Mouse (Mus musculus): Measurements from ENCODE around the gene 1700010B08Rik. TPM values are rescaled to one million over a fixed set of nuclear protein-coding genes. Genes with fewer than 3 reads are reported as not detected.

Gene 1700010B08Rik
- polyA plus RNA-seq, 1 experiment from 2014 or later, result not detected

DNA sequence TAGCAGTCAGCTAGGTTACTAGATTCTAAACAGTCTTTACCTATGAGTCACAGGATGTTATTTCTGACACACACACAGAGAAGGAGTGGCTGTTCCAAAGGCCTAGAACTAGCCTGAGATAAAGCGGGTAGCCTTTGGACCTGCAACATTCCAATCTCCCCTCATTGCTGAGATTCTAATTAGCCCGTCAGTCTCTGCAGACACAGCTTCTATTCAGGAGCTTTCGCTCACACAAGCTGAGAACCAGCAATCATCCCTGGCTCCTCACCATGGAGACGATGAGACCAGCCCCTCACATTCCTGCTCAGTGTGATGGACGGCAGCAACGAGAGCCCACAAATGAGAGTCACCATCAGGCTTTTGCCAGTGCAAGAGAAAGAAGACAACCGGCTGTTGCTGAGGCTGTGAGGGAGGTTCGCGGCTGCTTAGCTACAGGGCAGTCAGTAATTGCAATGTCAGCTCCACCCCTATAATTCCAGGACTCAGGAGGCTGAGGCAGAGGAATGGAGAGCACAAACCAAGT is 11.3 kb downstream of the 1700010B08Rik start:
- Histone ChIP-seq H3K9me3 (ENCODE audit: control insufficient read depth, low read length) (no peaks in the 10 kb centered on the region), H3K9ac (ENCODE audit: low read length) (0 out of 2 replicates have a peak overlapping the region, but pooled peaks have one; percentile 24), H3K4me1 (ENCODE audit: control insufficient read depth, insufficient read depth, low read length) (peaks cover 4% of the 10 kb centered on the region; the same call in 1 of the 2 replicates), H3K4me2 (no peak overlapping the region), H3K36me3 (ENCODE audit: control insufficient read depth, insufficient read depth, low read length) (no peaks in the 10 kb centered on the region), H3K27ac (ENCODE audit: low read depth, low read length) (no peak overlapping the region), H3K4me3 (ENCODE audit: low read depth, low read length) (no peak overlapping the region), H3K27me3 (ENCODE audit: control insufficient read depth, insufficient read depth, low read length) (no peaks in the 10 kb centered on the region)
- DNase-seq (ENCODE audit: low spot score, missing footprints) (peak; percentile 86), ATAC-seq (ENCODE audit: low FRiP score) (peak; percentile 88)
- WGBS, result 4% methylated on average over 9 of the region's 9 CpGs

DNA sequence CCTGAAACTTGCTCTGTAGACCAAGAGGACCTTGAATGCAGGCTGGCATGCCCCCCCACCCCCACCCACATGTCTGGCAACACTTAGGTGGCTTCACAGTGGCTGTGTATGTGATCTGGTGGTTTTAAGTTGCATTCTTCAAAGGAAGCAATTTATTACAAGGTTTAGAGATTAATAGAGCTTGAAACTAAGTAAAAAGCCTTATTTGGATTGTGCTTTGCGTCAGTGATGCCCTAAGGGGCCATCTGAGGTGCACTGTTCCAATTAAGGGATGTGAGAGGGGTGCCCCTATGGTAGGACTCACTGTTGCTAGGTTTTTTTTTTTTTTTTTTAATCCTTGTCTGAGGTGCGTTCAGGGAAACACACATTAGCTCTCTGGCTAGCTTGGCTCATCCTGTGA is 15.2 kb downstream of the 1700010B08Rik start:
- H3K4me2 ChIP-seq, result no peak overlapping the region
- no peak for ATAC-seq (ENCODE audit: low FRiP score)
- no peak overlapping the region for H3K9ac ChIP-seq (ENCODE audit: low read length)
- H3K4me1 ChIP-seq (ENCODE audit: control insufficient read depth, insufficient read depth, low read length), result peaks cover 12% of the 10 kb centered on the region
- no peaks in the 10 kb centered on the region for H3K9me3 ChIP-seq (ENCODE audit: control insufficient read depth, low read length)
- no peaks in the 10 kb centered on the region for H3K36me3 ChIP-seq (ENCODE audit: control insufficient read depth, insufficient read depth, low read length)
- WGBS, result 81% methylated on average over 2 of the region's 2 CpGs
- H3K27me3 ChIP-seq (ENCODE audit: control insufficient read depth, insufficient read depth, low read length), result no peaks in the 10 kb centered on the region
- no peak overlapping the region for H3K4me3 ChIP-seq (ENCODE audit: low read depth, low read length)
- no peak overlapping the region for H3K27ac ChIP-seq (ENCODE audit: low read depth, low read length)
- DNase-seq (ENCODE audit: low spot score, missing footprints), result no peak

DNA sequence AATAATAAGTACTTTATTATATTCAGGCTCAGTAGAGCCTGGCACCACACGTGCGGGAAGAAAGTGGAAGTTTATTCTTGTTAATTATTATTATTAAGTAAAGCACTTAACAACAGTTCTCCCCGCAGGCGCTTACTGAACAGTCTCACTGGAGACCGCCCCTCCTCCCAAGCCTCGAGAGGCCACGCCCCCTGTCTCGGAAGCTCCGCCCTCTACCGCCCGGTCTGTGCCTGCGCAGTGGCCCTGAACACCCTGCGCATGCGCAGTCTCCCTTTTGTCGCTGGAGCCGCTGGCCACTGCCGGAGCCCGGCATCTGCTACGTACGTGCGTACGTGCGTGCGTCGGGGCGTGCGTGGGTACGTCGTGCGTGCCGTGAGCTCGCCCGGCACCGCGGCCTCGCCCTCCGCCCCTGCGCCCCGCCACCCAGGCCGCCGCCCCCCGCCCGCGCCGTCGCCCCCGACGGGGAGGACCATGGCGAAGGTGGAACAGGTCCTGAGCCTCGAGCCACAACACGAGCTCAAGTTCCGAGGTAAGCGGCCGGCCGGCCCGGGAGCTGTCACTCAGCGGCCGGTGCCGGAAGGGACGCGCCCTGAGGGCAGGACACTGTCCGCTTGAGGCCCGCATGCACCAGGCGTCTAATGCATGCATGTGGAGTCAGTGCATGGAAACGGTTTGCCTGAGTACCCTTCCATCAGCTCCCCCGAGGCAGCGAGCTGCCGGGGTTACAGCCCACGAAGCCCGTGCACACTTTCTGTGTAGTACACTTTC is 18.2 kb downstream of the 1700010B08Rik start, which contains the start of gene Vapb:
Gene Vapb, plus strand, starts transcription at position 290 of the 768 bp plus-strand sequence.
- no peaks in the 10 kb centered on the region for H3K27me3 ChIP-seq (ENCODE audit: control insufficient read depth, insufficient read depth, low read length)
- ATAC-seq (ENCODE audit: low FRiP score) (peak; percentile 97), DNase-seq (ENCODE audit: low spot score, missing footprints) (peak; percentile 100)
- no peak within 1 kb of the TSS; the same call in 1 of the 2 replicates for H3K27ac ChIP-seq (ENCODE audit: low read depth, low read length)
- H3K4me2 ChIP-seq, result peak within 1 kb of the TSS; percentile 72
- H3K36me3 ChIP-seq (ENCODE audit: control insufficient read depth, insufficient read depth, low read length), result no peaks in the 10 kb centered on the region
- H3K9me3 ChIP-seq (ENCODE audit: control insufficient read depth, low read length), result no peaks in the 10 kb centered on the region
- H3K4me1 ChIP-seq (ENCODE audit: control insufficient read depth, insufficient read depth, low read length), result peaks cover 8% of the 10 kb centered on the region
- WGBS, result 2% methylated on average over 70 of the region's 70 CpGs
- H3K9ac ChIP-seq (ENCODE audit: low read length), result peak within 1 kb of the TSS; percentile 85
- H3K4me3 ChIP-seq (ENCODE audit: low read depth, low read length), result peak within 1 kb of the TSS; percentile 84

DNA sequence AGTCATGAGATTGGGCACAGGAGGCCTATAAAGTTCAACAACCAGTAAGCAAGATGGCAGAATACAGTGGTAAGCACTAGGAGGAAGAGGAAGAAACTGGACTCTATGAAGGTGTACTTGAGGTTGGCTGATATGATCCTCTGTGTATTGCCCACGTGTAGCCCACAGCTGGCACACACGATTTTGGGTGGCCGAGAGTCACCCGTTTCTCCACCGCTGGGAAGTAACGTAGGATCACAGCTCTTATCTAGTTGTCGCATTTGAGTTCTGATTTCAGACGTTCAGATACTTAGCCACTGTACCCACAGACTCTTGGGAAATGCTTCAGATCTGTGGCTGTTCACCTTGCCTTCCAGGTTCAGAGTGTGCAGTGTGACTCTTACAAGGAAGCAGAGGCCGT is 19.0 kb downstream of the 1700010B08Rik start:
- H3K9ac ChIP-seq (ENCODE audit: low read length), result peak overlapping the region; percentile 85
- H3K9me3 ChIP-seq (ENCODE audit: control insufficient read depth, low read length), result no peaks in the 10 kb centered on the region
- H3K4me1 ChIP-seq (ENCODE audit: control insufficient read depth, insufficient read depth, low read length), result peaks cover 8% of the 10 kb centered on the region
- no peaks in the 10 kb centered on the region for H3K36me3 ChIP-seq (ENCODE audit: control insufficient read depth, insufficient read depth, low read length)
- no peak overlapping the region for H3K27ac ChIP-seq (ENCODE audit: low read depth, low read length)
- no peaks in the 10 kb centered on the region for H3K27me3 ChIP-seq (ENCODE audit: control insufficient read depth, insufficient read depth, low read length)
- peak; percentile 77 for DNase-seq (ENCODE audit: low spot score, missing footprints)
- ATAC-seq (ENCODE audit: low FRiP score), result no peak
- H3K4me2 ChIP-seq, result peak overlapping the region; percentile 72
- peak overlapping the region; percentile 84 for H3K4me3 ChIP-seq (ENCODE audit: low read depth, low read length)
- 85% methylated on average over 9 of the region's 9 CpGs for WGBS

DNA sequence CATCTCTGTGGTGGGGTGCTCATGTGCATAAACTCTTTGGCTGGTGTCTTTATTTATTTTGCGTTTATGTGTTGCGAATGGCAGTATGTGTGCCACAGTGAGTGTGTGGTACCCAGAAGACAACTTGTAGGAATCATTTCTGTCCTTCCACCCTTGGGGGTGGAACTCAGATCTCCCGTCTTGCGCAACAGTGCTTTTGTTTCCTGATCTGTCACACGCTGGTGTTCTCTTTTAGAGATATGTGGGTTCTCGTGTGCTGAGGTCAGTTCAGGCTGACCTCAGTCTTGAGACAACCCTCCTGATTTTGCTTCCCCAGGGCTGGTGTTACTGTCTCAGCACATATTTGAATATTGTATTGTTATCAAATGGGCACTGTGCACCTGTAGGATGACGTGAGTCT is 19.9 kb downstream of the 1700010B08Rik start:
- H3K27ac ChIP-seq (ENCODE audit: low read depth, low read length), result no peak overlapping the region
- WGBS, result 93% methylated on average over 7 of the region's 7 CpGs
- H3K9me3 ChIP-seq (ENCODE audit: control insufficient read depth, low read length), result no peaks in the 10 kb centered on the region
- ATAC-seq (ENCODE audit: low FRiP score) (no peak), DNase-seq (ENCODE audit: low spot score, missing footprints) (peak; percentile 60)
- no peak overlapping the region for H3K4me3 ChIP-seq (ENCODE audit: low read depth, low read length)
- H3K27me3 ChIP-seq (ENCODE audit: control insufficient read depth, insufficient read depth, low read length), result no peaks in the 10 kb centered on the region
- H3K36me3 ChIP-seq (ENCODE audit: control insufficient read depth, insufficient read depth, low read length), result no peaks in the 10 kb centered on the region
- peaks cover 8% of the 10 kb centered on the region for H3K4me1 ChIP-seq (ENCODE audit: control insufficient read depth, insufficient read depth, low read length)
- H3K9ac ChIP-seq (ENCODE audit: low read length), result no peak overlapping the region
- no peak overlapping the region for H3K4me2 ChIP-seq

DNA sequence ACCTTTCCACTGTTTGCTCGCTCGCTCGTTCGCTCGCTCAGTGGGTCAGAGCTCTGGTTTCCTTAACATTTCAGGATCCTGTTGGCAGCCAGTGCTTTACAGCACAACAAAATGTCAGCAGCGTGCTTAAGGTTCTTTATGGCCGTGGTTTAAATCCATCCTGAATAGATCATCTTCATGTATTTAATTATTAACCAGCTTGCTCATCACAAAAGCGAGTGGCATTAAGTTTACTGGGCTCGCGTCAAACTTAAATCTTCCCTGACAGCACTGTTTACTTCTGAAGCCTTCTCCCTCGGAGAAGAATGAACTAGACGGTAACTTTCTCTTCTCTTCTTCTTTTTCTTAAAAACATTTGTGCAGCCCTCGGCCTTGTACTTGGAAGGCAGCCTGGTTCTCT is 22.9 kb downstream of the 1700010B08Rik start:
- Histone ChIP-seq H3K9ac (ENCODE audit: low read length) (no peak overlapping the region), H3K9me3 (ENCODE audit: control insufficient read depth, low read length) (no peaks in the 10 kb centered on the region; the same call in 1 of the 2 replicates), H3K4me3 (ENCODE audit: low read depth, low read length) (no peak overlapping the region), H3K27me3 (ENCODE audit: control insufficient read depth, insufficient read depth, low read length) (no peaks in the 10 kb centered on the region), H3K27ac (ENCODE audit: low read depth, low read length) (no peak overlapping the region), H3K36me3 (ENCODE audit: control insufficient read depth, insufficient read depth, low read length) (no peaks in the 10 kb centered on the region), H3K4me1 (ENCODE audit: control insufficient read depth, insufficient read depth, low read length) (peaks cover 8% of the 10 kb centered on the region), H3K4me2 (no peak overlapping the region)
- ATAC-seq (ENCODE audit: low FRiP score), result no peak
- WGBS, result 90% methylated on average over 13 of the region's 13 CpGs
- peak; percentile 41 for DNase-seq (ENCODE audit: low spot score, missing footprints)

DNA sequence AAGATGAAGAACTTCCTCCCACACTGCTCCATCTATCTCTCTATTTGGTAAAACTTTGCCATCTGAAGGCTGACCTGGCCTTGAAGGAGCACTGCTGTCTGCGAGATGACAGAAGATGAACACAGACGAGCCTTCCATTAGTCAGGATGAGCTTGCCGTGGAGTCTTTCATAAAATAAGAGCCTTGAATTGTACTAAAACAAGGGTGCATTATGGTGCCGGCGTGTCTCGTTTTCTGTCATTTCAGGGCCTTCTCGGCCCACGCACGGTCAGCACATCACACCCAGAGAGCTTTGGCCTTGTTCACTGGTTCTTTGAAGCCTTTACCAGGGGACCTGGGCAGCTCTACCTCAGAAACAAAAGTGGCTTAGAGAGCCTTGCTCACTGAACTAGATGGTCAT is 23.5 kb downstream of the 1700010B08Rik start:
- 91% methylated on average over 9 of the region's 9 CpGs for WGBS
- DNase-seq (ENCODE audit: low spot score, missing footprints) (peak; percentile 77), ATAC-seq (ENCODE audit: low FRiP score) (no peak)

DNA sequence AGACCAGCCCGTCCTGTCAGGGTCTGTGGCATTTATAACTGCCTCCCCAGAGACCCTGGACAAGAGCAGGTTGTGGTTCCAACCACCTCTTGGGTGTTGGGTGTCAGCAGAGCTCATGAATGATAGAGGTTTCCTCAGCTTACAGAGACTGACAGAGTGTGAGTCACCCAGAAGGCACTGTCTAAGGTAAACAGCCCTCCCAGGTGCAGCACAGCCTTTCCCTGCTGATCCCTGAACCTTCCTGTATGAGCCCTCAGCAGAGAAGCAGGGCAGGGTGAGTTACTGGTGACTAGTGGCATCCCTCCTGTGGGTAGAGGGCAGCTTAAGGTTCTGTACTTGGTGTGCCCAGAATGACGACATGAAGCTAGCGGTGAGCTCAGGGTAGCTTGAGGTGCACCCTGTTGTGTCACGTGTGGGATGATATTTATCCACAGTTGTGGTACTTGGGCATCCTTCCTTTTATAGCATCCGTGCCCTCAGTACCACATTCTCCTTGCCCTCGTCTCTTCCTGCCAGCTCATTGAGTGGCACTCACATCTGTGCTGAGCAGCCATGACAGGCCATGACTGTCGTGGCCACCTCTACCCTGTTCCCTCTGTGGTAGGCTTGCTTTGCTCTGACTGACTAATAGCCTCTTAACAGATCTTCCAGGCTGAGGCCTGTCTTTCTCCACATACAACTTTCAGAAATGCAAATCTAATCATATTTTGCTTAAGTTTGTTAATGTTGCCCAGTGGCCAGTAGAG is 25.0 kb downstream of the 1700010B08Rik start:
- Histone ChIP-seq H3K27ac (ENCODE audit: low read depth, low read length) (no peak overlapping the region), H3K4me1 (ENCODE audit: control insufficient read depth, insufficient read depth, low read length) (no peaks in the 10 kb centered on the region)
- WGBS, result 92% methylated on average over 7 of the region's 7 CpGs

More for the DNA sequence above, 23.5 kb downstream of the 1700010B08Rik start:
- H3K9me3 ChIP-seq (ENCODE audit: control insufficient read depth, low read length), result no peaks in the 10 kb centered on the region; the same call in 1 of the 2 replicates
- H3K27me3 ChIP-seq (ENCODE audit: control insufficient read depth, insufficient read depth, low read length), result no peaks in the 10 kb centered on the region
- H3K4me3 ChIP-seq (ENCODE audit: low read depth, low read length), result no peak overlapping the region
- no peak overlapping the region for H3K4me2 ChIP-seq
- H3K9ac ChIP-seq (ENCODE audit: low read length), result no peak overlapping the region
- peaks cover 8% of the 10 kb centered on the region for H3K4me1 ChIP-seq (ENCODE audit: control insufficient read depth, insufficient read depth, low read length)
- H3K27ac ChIP-seq (ENCODE audit: low read depth, low read length), result no peak overlapping the region
- no peaks in the 10 kb centered on the region for H3K36me3 ChIP-seq (ENCODE audit: control insufficient read depth, insufficient read depth, low read length)

More for the DNA sequence above, 25.0 kb downstream of the 1700010B08Rik start:
- no peak for ATAC-seq (ENCODE audit: low FRiP score)
- no peaks in the 10 kb centered on the region for H3K27me3 ChIP-seq (ENCODE audit: control insufficient read depth, insufficient read depth, low read length)
- no peak overlapping the region for H3K4me3 ChIP-seq (ENCODE audit: low read depth, low read length)
- H3K9ac ChIP-seq (ENCODE audit: low read length), result no peak overlapping the region
- H3K9me3 ChIP-seq (ENCODE audit: control insufficient read depth, low read length), result no peaks in the 10 kb centered on the region; the same call in 1 of the 2 replicates
- no peak for DNase-seq (ENCODE audit: low spot score, missing footprints)
- no peak overlapping the region for H3K4me2 ChIP-seq
- no peaks in the 10 kb centered on the region for H3K36me3 ChIP-seq (ENCODE audit: control insufficient read depth, insufficient read depth, low read length)

All from midbrain, embryonic 11.5 days (tissue).